Mouse (Mus musculus): Measurements from ENCODE around the gene Tjap1. TPM values are rescaled to one million over a fixed set of nuclear protein-coding genes. Genes with fewer than 3 reads are reported as not detected.
A peak's percentile ranks its signal among the peaks of the same experiment; 100 is the strongest.

Gene Tjap1
- polyA plus RNA-seq, 1 experiment from 2014 or later, result 29.6 TPM

- no peak for ATAC-seq
- H3K4me2 ChIP-seq (ENCODE audit: low read depth, low read length), result no peak overlapping the region
- no peaks in the 10 kb centered on the region for H3K27me3 ChIP-seq (replicated peaks; ENCODE audit: control insufficient read depth, insufficient read depth, low read length)
- no peak overlapping the region for H3K9ac ChIP-seq (ENCODE audit: low read depth, low read length)
- no peak overlapping the region for H3K27ac ChIP-seq (ENCODE audit: low read length)
- H3K36me3 ChIP-seq (ENCODE audit: control insufficient read depth, insufficient read depth, low read length), result no peaks in the 10 kb centered on the region
- 83% methylated on average over 10 of the region's 10 CpGs for WGBS
- no peak overlapping the region for H3K4me3 ChIP-seq (ENCODE audit: low read length)
- H3K4me1 ChIP-seq (ENCODE audit: control insufficient read depth, insufficient read depth, low read length), result no peaks in the 10 kb centered on the region
- no peaks in the 10 kb centered on the region for H3K9me3 ChIP-seq (ENCODE audit: control insufficient read depth, low read length)
Measured at GRCm38 (mm10) chr17:46310515-46310914, 27.7 kb upstream of the Tjap1 start.

DNA sequence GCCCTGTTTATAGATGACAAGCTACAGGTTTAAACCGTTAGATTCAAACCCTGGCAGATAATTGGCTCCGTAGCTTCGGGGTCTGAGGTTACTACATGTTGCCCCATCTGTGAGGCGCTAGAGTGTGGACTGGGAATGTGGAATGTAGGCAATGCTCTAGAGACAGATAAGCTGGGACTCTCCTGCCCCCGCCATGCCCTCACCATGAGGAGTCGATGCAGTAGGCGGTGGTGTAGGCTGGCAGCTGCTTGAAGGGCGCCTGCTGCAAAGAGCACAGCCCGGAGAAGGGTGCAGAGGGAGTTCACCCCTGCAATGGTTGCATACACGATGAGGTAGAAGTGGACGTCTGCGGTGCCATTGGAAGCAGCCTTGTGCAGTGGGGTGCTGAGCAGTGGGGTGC, 27.0 kb upstream of the Tjap1 start:
- Histone ChIP-seq H3K9me3 (ENCODE audit: control insufficient read depth, low read length) (no peaks in the 10 kb centered on the region), H3K27ac (ENCODE audit: low read length) (no peak overlapping the region), H3K27me3 (replicated peaks; ENCODE audit: control insufficient read depth, insufficient read depth, low read length) (no peaks in the 10 kb centered on the region), H3K36me3 (ENCODE audit: control insufficient read depth, insufficient read depth, low read length) (no peaks in the 10 kb centered on the region), H3K4me2 (ENCODE audit: low read depth, low read length) (no peak overlapping the region), H3K9ac (ENCODE audit: low read depth, low read length) (no peak overlapping the region), H3K4me1 (ENCODE audit: control insufficient read depth, insufficient read depth, low read length) (no peaks in the 10 kb centered on the region), H3K4me3 (ENCODE audit: low read length) (no peak overlapping the region)
- no peak for ATAC-seq
- WGBS, result 81% methylated on average over 12 of the region's 12 CpGs

GRCm38 (mm10) chr17:46306956-46307355, 24.1 kb upstream of the Tjap1 start:
- Histone ChIP-seq H3K9ac (ENCODE audit: low read depth, low read length) (no peak overlapping the region), H3K4me2 (ENCODE audit: low read depth, low read length) (no peak overlapping the region), H3K36me3 (ENCODE audit: control insufficient read depth, insufficient read depth, low read length) (no peaks in the 10 kb centered on the region), H3K9me3 (ENCODE audit: control insufficient read depth, low read length) (no peaks in the 10 kb centered on the region), H3K4me1 (ENCODE audit: control insufficient read depth, insufficient read depth, low read length) (no peaks in the 10 kb centered on the region), H3K4me3 (ENCODE audit: low read length) (no peak overlapping the region), H3K27ac (ENCODE audit: low read length) (no peak overlapping the region), H3K27me3 (replicated peaks; ENCODE audit: control insufficient read depth, insufficient read depth, low read length) (no peaks in the 10 kb centered on the region; the same call in 1 of the 2 replicates)
- no peak for ATAC-seq
- WGBS, result 91% methylated on average over 15 of the region's 15 CpGs

DNA sequence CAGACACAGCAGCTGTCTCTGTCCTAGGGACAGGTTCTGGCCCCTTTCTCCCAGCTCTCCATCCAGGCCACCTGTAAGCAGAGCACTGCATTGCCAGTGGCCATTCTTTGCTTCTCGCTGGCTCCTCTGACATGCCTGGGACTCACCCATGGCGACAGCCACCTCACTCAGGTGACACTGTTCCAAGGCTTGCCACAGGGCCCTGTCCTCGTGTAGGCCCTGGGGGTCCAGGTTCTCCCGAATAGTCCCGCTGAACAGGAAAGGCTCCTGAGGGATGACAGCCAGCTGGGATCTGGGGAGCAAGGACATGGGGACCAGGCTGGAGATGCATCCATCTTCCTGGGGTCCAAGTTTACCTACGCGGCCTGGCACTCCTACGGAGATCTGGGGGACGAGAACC, 21.4 kb upstream of the Tjap1 start:
- H3K9ac ChIP-seq (ENCODE audit: low read depth, low read length), result no peak overlapping the region
- H3K4me3 ChIP-seq (ENCODE audit: low read length), result no peak overlapping the region
- H3K9me3 ChIP-seq (ENCODE audit: control insufficient read depth, low read length), result no peaks in the 10 kb centered on the region
- 92% methylated on average over 9 of the region's 9 CpGs for WGBS
- no peak overlapping the region for H3K4me2 ChIP-seq (ENCODE audit: low read depth, low read length)
- no peak for ATAC-seq
- H3K27ac ChIP-seq (ENCODE audit: low read length), result no peak overlapping the region
- H3K36me3 ChIP-seq (ENCODE audit: control insufficient read depth, insufficient read depth, low read length), result no peaks in the 10 kb centered on the region
- H3K27me3 ChIP-seq (replicated peaks; ENCODE audit: control insufficient read depth, insufficient read depth, low read length), result no peaks in the 10 kb centered on the region; the same call in 1 of the 2 replicates
- H3K4me1 ChIP-seq (ENCODE audit: control insufficient read depth, insufficient read depth, low read length), result no peaks in the 10 kb centered on the region

DNA sequence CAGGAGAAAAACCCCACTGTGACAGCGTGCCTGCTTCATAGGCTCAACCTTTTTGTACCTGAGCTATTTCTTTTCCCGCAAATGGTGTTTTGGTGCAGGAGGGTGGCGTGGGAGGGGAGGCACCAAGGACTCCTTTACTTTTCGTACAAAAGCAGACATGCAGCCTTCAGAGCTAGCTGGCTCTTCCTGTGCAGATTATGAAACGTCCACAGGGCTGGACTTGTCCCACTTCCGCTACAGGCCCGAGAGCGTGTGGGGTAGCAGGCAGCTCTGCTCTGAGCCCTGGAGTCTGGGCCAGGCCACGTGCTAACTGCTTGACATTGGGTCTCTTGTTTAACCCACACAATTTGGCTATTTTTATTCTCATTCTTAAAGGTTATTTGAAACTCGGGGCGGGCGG, 19.1 kb upstream of the Tjap1 start:
- no peak overlapping the region for H3K9ac ChIP-seq (ENCODE audit: low read depth, low read length)
- H3K4me1 ChIP-seq (ENCODE audit: control insufficient read depth, insufficient read depth, low read length), result peaks cover 19% of the 10 kb centered on the region
- H3K27ac ChIP-seq (ENCODE audit: low read length), result no peak overlapping the region
- no peak overlapping the region for H3K4me2 ChIP-seq (ENCODE audit: low read depth, low read length)
- no peak overlapping the region for H3K4me3 ChIP-seq (ENCODE audit: low read length)
- no peak for ATAC-seq
- no peaks in the 10 kb centered on the region for H3K36me3 ChIP-seq (ENCODE audit: control insufficient read depth, insufficient read depth, low read length)
- 78% methylated on average over 12 of the region's 12 CpGs for WGBS
- no peaks in the 10 kb centered on the region for H3K9me3 ChIP-seq (ENCODE audit: control insufficient read depth, low read length)
- peaks cover 21% of the 10 kb centered on the region for H3K27me3 ChIP-seq (replicated peaks; ENCODE audit: control insufficient read depth, insufficient read depth, low read length)

- WGBS, result under 1% methylated on average over 48 of the region's 48 CpGs
- H3K36me3 ChIP-seq (ENCODE audit: control insufficient read depth, insufficient read depth, low read length), result no peaks in the 10 kb centered on the region
- H3K9me3 ChIP-seq (ENCODE audit: control insufficient read depth, low read length), result no peaks in the 10 kb centered on the region
- peak; percentile 91 for ATAC-seq
- H3K4me2 ChIP-seq (ENCODE audit: low read depth, low read length), result peak overlapping the region; percentile 100
- peak overlapping the region; percentile 67 for H3K4me3 ChIP-seq (ENCODE audit: low read length)
- no peak overlapping the region for H3K27ac ChIP-seq (ENCODE audit: low read length)
- H3K27me3 ChIP-seq (replicated peaks; ENCODE audit: control insufficient read depth, insufficient read depth, low read length), result peaks cover 44% of the 10 kb centered on the region
- H3K4me1 ChIP-seq (ENCODE audit: control insufficient read depth, insufficient read depth, low read length), result peaks cover 19% of the 10 kb centered on the region
- peak overlapping the region; percentile 71 for H3K9ac ChIP-seq (ENCODE audit: low read depth, low read length)
Measured at GRCm38 (mm10) chr17:46298220-46298913, 15.5 kb upstream of the Tjap1 start.

DNA sequence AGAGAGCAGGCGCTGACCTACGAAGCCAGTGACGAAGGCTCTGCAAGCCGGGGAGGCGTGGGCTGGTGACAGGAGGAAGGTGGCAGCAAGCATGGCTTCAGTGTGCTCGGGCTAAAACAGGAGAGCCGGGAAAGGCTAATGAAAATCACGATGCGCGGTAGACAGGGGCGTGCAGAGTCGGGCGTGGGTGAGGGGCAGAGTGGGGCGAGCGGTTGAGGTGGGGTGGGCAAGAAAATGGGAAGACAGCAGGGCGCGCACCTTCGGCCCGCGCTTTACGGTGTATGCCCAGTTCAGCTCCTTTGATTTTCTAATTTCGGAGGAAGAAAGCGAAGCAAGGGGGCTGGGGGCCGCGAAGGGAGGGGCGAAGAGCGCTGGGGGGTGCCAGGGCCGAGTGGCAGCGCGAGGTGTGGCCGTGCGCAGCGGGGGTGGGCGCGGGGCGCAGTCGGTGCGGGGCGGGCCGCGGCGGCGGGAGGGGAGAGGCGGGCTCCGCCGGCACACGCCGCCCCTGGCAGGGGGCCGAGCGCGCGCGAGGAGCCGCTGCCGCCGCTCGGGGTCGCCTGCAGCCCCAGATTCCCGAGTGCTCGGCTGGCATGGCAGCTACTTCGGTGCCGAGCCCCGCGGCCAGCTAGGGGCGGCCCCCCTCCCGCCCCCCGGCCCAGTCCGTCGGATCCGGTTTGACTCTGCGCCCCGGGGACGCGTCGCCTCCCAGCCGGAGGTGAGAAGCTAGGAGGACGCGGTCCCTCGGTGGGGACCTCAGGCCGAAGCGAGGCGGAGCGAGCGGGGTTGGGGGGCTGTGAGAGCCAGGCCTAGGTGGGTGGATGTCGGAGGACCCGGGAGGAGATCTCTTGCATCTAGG, 14.8 kb upstream of the Tjap1 start, which contains the start of gene Dlk2:
Dlk2 (plus strand) TSS at position 58 of the 856 bp plus-strand sequence.
- H3K27me3 ChIP-seq (replicated peaks; ENCODE audit: control insufficient read depth, insufficient read depth, low read length), result peaks cover 46% of the 10 kb centered on the region
- WGBS, result under 1% methylated on average over 78 of the region's 86 CpGs

GRCm38 (mm10) chr17:46297028-46297363, 14.2 kb upstream of the Tjap1 start:
- Histone ChIP-seq H3K4me2 (ENCODE audit: low read depth, low read length) (peak overlapping the region; percentile 100), H3K36me3 (ENCODE audit: control insufficient read depth, insufficient read depth, low read length) (no peaks in the 10 kb centered on the region), H3K27ac (ENCODE audit: low read length) (no peak overlapping the region), H3K9ac (ENCODE audit: low read depth, low read length) (peak overlapping the region; percentile 71; the same call in 1 of the 2 replicates), H3K4me1 (ENCODE audit: control insufficient read depth, insufficient read depth, low read length) (peaks cover 19% of the 10 kb centered on the region), H3K9me3 (ENCODE audit: control insufficient read depth, low read length) (no peaks in the 10 kb centered on the region), H3K27me3 (replicated peaks; ENCODE audit: control insufficient read depth, insufficient read depth, low read length) (peaks cover 46% of the 10 kb centered on the region), H3K4me3 (ENCODE audit: low read length) (peak overlapping the region; percentile 67)
- 12% methylated on average over 6 of the region's 6 CpGs for WGBS
- ATAC-seq, result no peak

More for the DNA sequence above, 14.8 kb upstream of the Tjap1 start, which contains the start of gene Dlk2:
- peaks cover 19% of the 10 kb centered on the region for H3K4me1 ChIP-seq (ENCODE audit: control insufficient read depth, insufficient read depth, low read length)
- no peaks in the 10 kb centered on the region for H3K9me3 ChIP-seq (ENCODE audit: control insufficient read depth, low read length)
- peak; percentile 18 for ATAC-seq
- H3K4me2 ChIP-seq (ENCODE audit: low read depth, low read length), result peak within 1 kb of the TSS; percentile 100
- H3K4me3 ChIP-seq (ENCODE audit: low read length), result peak within 1 kb of the TSS; percentile 67
- no peak within 1 kb of the TSS for H3K27ac ChIP-seq (ENCODE audit: low read length)
- peak within 1 kb of the TSS; percentile 71 for H3K9ac ChIP-seq (ENCODE audit: low read depth, low read length)
- no peaks in the 10 kb centered on the region for H3K36me3 ChIP-seq (ENCODE audit: control insufficient read depth, insufficient read depth, low read length)

DNA sequence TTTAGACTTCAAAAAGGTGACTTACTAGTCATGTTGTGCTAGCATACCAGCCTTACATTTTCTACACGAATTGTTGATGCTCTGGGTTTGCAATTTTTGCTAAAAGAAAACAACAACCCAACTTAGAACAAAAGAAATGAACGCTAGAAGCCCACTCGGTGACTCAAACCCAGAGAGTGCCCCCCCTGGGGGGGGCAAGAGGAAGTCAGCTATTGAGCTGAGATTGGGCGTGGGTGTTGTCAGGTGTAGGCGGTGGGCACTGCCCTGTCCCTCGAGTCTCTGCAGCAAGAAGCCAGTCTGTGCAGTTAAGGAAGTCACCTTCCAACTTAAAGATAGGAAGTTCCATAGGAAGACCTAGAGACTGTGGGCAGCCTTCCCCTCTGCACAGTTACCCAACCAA, 13.8 kb upstream of the Tjap1 start:
- ATAC-seq, result no peak
- WGBS, result 38% methylated on average over 6 of the region's 6 CpGs
- peaks cover 46% of the 10 kb centered on the region for H3K27me3 ChIP-seq (replicated peaks; ENCODE audit: control insufficient read depth, insufficient read depth, low read length)

More for the DNA sequence above, 13.8 kb upstream of the Tjap1 start:
- H3K4me2 ChIP-seq (ENCODE audit: low read depth, low read length), result no peak overlapping the region
- no peaks in the 10 kb centered on the region for H3K9me3 ChIP-seq (ENCODE audit: control insufficient read depth, low read length)
- H3K27ac ChIP-seq (ENCODE audit: low read length), result no peak overlapping the region
- H3K4me1 ChIP-seq (ENCODE audit: control insufficient read depth, insufficient read depth, low read length), result peaks cover 19% of the 10 kb centered on the region
- H3K36me3 ChIP-seq (ENCODE audit: control insufficient read depth, insufficient read depth, low read length), result no peaks in the 10 kb centered on the region
- H3K9ac ChIP-seq (ENCODE audit: low read depth, low read length), result no peak overlapping the region
- no peak overlapping the region for H3K4me3 ChIP-seq (ENCODE audit: low read length)
